Comparison of ENCODE assay signal across 12 mouse cellular contexts in genomic region chr12:78814437-78814836, GRCm38 (mm10). TPM values are rescaled to one million over a fixed set of nuclear protein-coding genes. Genes with fewer than 3 reads are reported as not detected.
A peak's percentile ranks its signal among the peaks of the same experiment; 100 is the strongest.
DNase-seq lines count a peak whose midpoint lies in the region; ATAC-seq and TF ChIP-seq lines count a peak whose summit lies in the region.
"Had no signal": no experiment of that assay in that cellular context is flagged by ENCODE, and none has a peak within 500 bp of the region (broad histone marks: within the 10 kb centered on the region; RNA-seq: fewer than 3 reads in every experiment).

No protein-coding gene starts in this region.

- TF ChIP-seq EP300 in heart, adult 2 months (IDR thresholded peaks at IDR 0.05; ENCODE audit: insufficient read depth, low read depth, low read length), result no peak

- CTCF ChIA-PET in Patski (lab: Charles Lee), result interaction anchor here (0.9 kb wide), 2 partner anchors 64 to 483 kb away, joined by 3 to 4 read pairs; no protein-coding TSS in a partner anchor

- peak; percentile 57 for TF ChIP-seq CTCF in heart, adult 2 months (IDR thresholded peaks at IDR 0.05)
- peak; percentile 23; the same call in 1 of the 2 replicates for TF ChIP-seq CTCF in lung, embryonic 14.5 days (IDR thresholded peaks at IDR 0.05; ENCODE audit: low read depth)
- TF ChIP-seq CTCF in lung, adult 2 months (IDR thresholded peaks at IDR 0.05; ENCODE audit: insufficient read depth, low read length), result no peak
- peak; percentile 42 for TF ChIP-seq CTCF in Patski (IDR thresholded peaks at IDR 0.05)

- no peaks in the 10 kb centered on the region for H3K36me3 ChIP-seq in heart, adult 2 months (ENCODE audit: control insufficient read depth, insufficient read depth, low read length)
- H3K36me3 ChIP-seq in lung, embryonic 14.5 days (ENCODE audit: insufficient read depth), result 0 out of 2 replicates have a peak, but pooled peaks cover 7% of the 10 kb centered on the region
- H3K36me3 ChIP-seq: hindbrain, embryonic 15.5 days had no signal

- no peak overlapping the region for H3K9ac ChIP-seq in heart, adult 2 months (ENCODE audit: low read depth, low read length)
- no peak overlapping the region for H3K9ac ChIP-seq in lung, embryonic 14.5 days
- H3K9ac ChIP-seq: hindbrain, embryonic 15.5 days; liver, embryonic 15.5 days had no signal

- H3K4me2 ChIP-seq in lung, embryonic 14.5 days, result no peak overlapping the region
- H3K4me2 ChIP-seq: hindbrain, embryonic 15.5 days; liver, embryonic 15.5 days had no signal

- H3K4me3 ChIP-seq in heart, adult 2 months, result no peak overlapping the region
- no peak overlapping the region for H3K4me3 ChIP-seq in lung, embryonic 14.5 days (ENCODE audit: low read depth, low read length)
- no peak overlapping the region for H3K4me3 ChIP-seq in lung, adult 2 months (replicated peaks; ENCODE audit: extremely low read depth, low read depth, low read length)
- H3K4me3 ChIP-seq: hindbrain, embryonic 15.5 days; liver, embryonic 15.5 days; myocyte had no signal

- no peak overlapping the region for H3K27ac ChIP-seq in heart, adult 2 months
- no peak overlapping the region for H3K27ac ChIP-seq in lung, embryonic 14.5 days (ENCODE audit: low read depth)
- H3K27ac ChIP-seq: hindbrain, embryonic 15.5 days; liver, embryonic 15.5 days had no signal

- no peaks in the 10 kb centered on the region for H3K4me1 ChIP-seq in heart, adult 2 months (ENCODE audit: control insufficient read depth, insufficient read depth, low read length)
- no peaks in the 10 kb centered on the region for H3K4me1 ChIP-seq in lung, embryonic 14.5 days (ENCODE audit: insufficient read depth)
- no peaks in the 10 kb centered on the region for H3K4me1 ChIP-seq in lung, adult 2 months (ENCODE audit: control insufficient read depth, insufficient read depth, low read length)
- H3K4me1 ChIP-seq: hindbrain, embryonic 15.5 days; liver, embryonic 15.5 days had no signal

- H3K79me2 ChIP-seq in heart, adult 2 months (replicated peaks; ENCODE audit: control insufficient read depth, insufficient read depth, low read length), result no peaks in the 10 kb centered on the region

- no peaks in the 10 kb centered on the region for H3K27me3 ChIP-seq in heart, adult 2 months (ENCODE audit: control insufficient read depth, insufficient read depth, low read length)
- H3K27me3 ChIP-seq in lung, embryonic 14.5 days (ENCODE audit: insufficient read depth, low read length), result no peaks in the 10 kb centered on the region
- H3K27me3 ChIP-seq in Patski, result no peaks in the 10 kb centered on the region
- H3K27me3 ChIP-seq: hindbrain, embryonic 15.5 days; liver, embryonic 15.5 days had no signal

- no peaks in the 10 kb centered on the region for H3K9me3 ChIP-seq in lung, embryonic 14.5 days (ENCODE audit: low read depth, low read length)
- H3K9me3 ChIP-seq: hindbrain, embryonic 15.5 days; liver, embryonic 15.5 days had no signal

- no peak for TF ChIP-seq POLR2A in heart, adult 2 months (IDR thresholded peaks at IDR 0.05; ENCODE audit: insufficient read depth, low read depth, low read length)
- no peak for TF ChIP-seq POLR2A in lung, adult 2 months (IDR thresholded peaks at IDR 0.05; ENCODE audit: borderline replicate concordance, extremely low read depth, low read depth, low read length)

- intact Hi-C loops in heart, adult 2 months (cut with DNase I), result loop anchor here (2.0 to 10.0 kb wide), 3 partner anchors 480 to 760 kb away; no protein-coding TSS in a partner anchor
- intact Hi-C loops in heart, postnatal 25 days (cut with DNase I), result loop anchor here (10.0 kb wide), 1 partner anchor 610 kb away; no protein-coding TSS in a partner anchor

- in situ Hi-C loops in Patski (cut with MboI; ENCODE audit: low pct_unique_long_range_greater_than_20kb), result no loop called here

- POLR2A ChIA-PET in Patski (lab: Charles Lee), result no interaction called here

- no peak for ATAC-seq in lung, embryonic 14.5 days (ENCODE audit: insufficient read depth)
- no peak for ATAC-seq in Patski

- no peak for DNase-seq in heart, adult 2 months
- DNase-seq in heart, postnatal 25 days (ENCODE audit: low spot score), result no peak
- DNase-seq in lung, embryonic 14.5 days, result peak; percentile 9
- no peak for DNase-seq in lung, adult 2 months
- no peak for DNase-seq in Patski (ENCODE audit: low read depth, low spot score)
- DNase-seq in retina, embryonic 14.5 days (ENCODE audit: low spot score), result peak; percentile 11
- no peak for DNase-seq in ovary, adult 18-20 months (ENCODE audit: low spot score)
- DNase-seq: cerebellum, postnatal 36 days; right cerebral cortex, postnatal 14 days had no signal

RNA-seq across cellular contexts. Expression of gene Atp6v1d, which starts 47.0 kb away (rescaled TPM):
- 10 to 100 TPM; 72.8 to 79.8 TPM for total RNA-seq in heart, adult 2 months (2021)
- polyA plus RNA-seq in heart, adult 2 months (2012; rRNA removed), result 31.8 and 64.5 TPM in 2 replicates
- total RNA-seq in heart, postnatal 25 days (2021), result 10 to 100 TPM; 81.9 to 83.8 TPM
- 55.6 and 56.9 TPM in 2 replicates for polyA plus RNA-seq in lung, embryonic 14.5 days (2014; fragmentation: Nextera tagmentation; extraction: Ambion mirVana)
- polyA plus RNA-seq in lung, adult 2 months (2012; rRNA removed), result 5.9 and 15.5 TPM in 2 replicates
- polyA plus RNA-seq in Patski (2021), result 86.4 TPM

RNA-seq across cellular contexts. Expression of gene Eif2s1, which starts 47.2 kb away (rescaled TPM):
- 10 to 100 TPM; 54.6 to 55.0 TPM for total RNA-seq in heart, adult 2 months (2021)
- polyA plus RNA-seq in heart, adult 2 months (2012; rRNA removed), result 11.8 and 21.2 TPM in 2 replicates
- 10 to 100 TPM; 52.2 to 56.2 TPM for total RNA-seq in heart, postnatal 25 days (2021)
- polyA plus RNA-seq in lung, embryonic 14.5 days (2014; fragmentation: Nextera tagmentation; extraction: Ambion mirVana), result 231 and 243 TPM in 2 replicates
- polyA plus RNA-seq in lung, adult 2 months (2012; rRNA removed), result 5.8 and 8.6 TPM in 2 replicates
- polyA plus RNA-seq in Patski (2021), result 70.4 TPM

Comparison
In these comparisons a context has a peak if more than half of its experiments do, and no peak if none do; other contexts are left out.
1. DNase-seq: peak in lung, embryonic 14.5 days (single experiment) and retina, embryonic 14.5 days (single experiment); none in heart, adult 2 months (0 of 2), heart, postnatal 25 days (single experiment), lung, adult 2 months (single experiment), Patski (single experiment) and ovary, adult 18-20 months (single experiment).